Mouse (Mus musculus) liver, embryonic 15.5 days (tissue): Measurements from ENCODE around the gene Hoxc4. TPM values are rescaled to one million over a fixed set of nuclear protein-coding genes. Genes with fewer than 3 reads are reported as not detected.

Experiments used
- microRNA counts: library from miRNA; unstranded; fragments of <30 nt; microRNA quantifications from one replicate; lab custom pipeline; 2016
- microRNA-seq: library from miRNA; unstranded; fragments of <30 nt; microRNA quantifications from one replicate; pipeline ENCODE4, GENCODE M21; 2016
- polyA plus RNA-seq: library from polyadenylated mRNA; unstranded; fragments of >200 nt; fragmentation: Nextera tagmentation; extraction: Ambion mirVana; gene quantifications from 2 replicates; pipeline ENCODE4 v1.2.1, GENCODE M21; 2015

Gene Hoxc4
- polyA plus RNA-seq, 1 experiment from 2014 or later, result 0.26 TPM

MicroRNAs encoded within 50 kb of the gene (microRNA counts, 519-probe panel; counts per million panel counts)
- not detected for microRNA mmu-miR-615-3p (lab: Ali Mortazavi, UCI)
- microRNA mmu-miR-615-5p (lab: Ali Mortazavi, UCI), result not detected

Small RNAs within 50 kb of the gene (microRNA-seq; reads per million reads assigned to microRNA genes)
- gene Mir196a-2, result 13.4 reads per million, percentile 31 among the genes with 10 or more reads in this experiment
- gene Mir615, result 68.8 reads per million, percentile 49 among the genes with 10 or more reads in this experiment

Other genes starting within 250 kb of the Hoxc4 start
- gene Hoxc13, start 97.8 kb upstream of the Hoxc4 start, polyA plus RNA-seq, result not detected in 2 replicates
- not detected in 2 replicates for gene Hoxc12, start 82.2 kb upstream of the Hoxc4 start, polyA plus RNA-seq
- not detected in 2 replicates for gene Hoxc11, start 64.5 kb upstream of the Hoxc4 start, polyA plus RNA-seq
- gene Hoxc10, start 52.1 kb upstream of the Hoxc4 start, polyA plus RNA-seq, result not detected in 2 replicates
- 0.10 and 0.22 TPM in 2 replicates for gene Hoxc5, start 51.5 kb upstream of the Hoxc4 start, polyA plus RNA-seq
- not detected in 2 replicates for gene Hoxc9, start 42.5 kb upstream of the Hoxc4 start, polyA plus RNA-seq
- gene Hoxc8, start 28.3 kb upstream of the Hoxc4 start, polyA plus RNA-seq, result 0.03 TPM in 1 of 2 replicates, not detected in the other
- gene Hoxc6, start 20.7 kb upstream of the Hoxc4 start, polyA plus RNA-seq, result 0.09 TPM in 1 of 2 replicates, not detected in the other
- 4.6 and 5.4 TPM in 2 replicates for gene Smug1, start 148.2 kb downstream of the Hoxc4 start, polyA plus RNA-seq
- gene Cbx5, start 220.9 kb downstream of the Hoxc4 start, polyA plus RNA-seq, result 44.5 and 49.2 TPM in 2 replicates
- gene Hnrnpa1, start 221.5 kb downstream of the Hoxc4 start, polyA plus RNA-seq, result 193 and 220 TPM in 2 replicates
- gene Nfe2, start 239.5 kb downstream of the Hoxc4 start, polyA plus RNA-seq, result 207 and 217 TPM in 2 replicates